27 mouse cellular contexts compared by ENCODE assay signal in genomic region chr4:86427312-86427711, GRCm38 (mm10).
DNase-seq lines count a peak whose midpoint lies in the region; ATAC-seq and TF ChIP-seq lines count a peak whose summit lies in the region.
"Had no signal": no experiment of that assay in that cellular context is flagged by ENCODE, and none has a peak within 500 bp of the region (broad histone marks: within the 10 kb centered on the region; RNA-seq: fewer than 3 reads in every experiment).

No protein-coding gene starts in this region.

- no peaks in the 10 kb centered on the region for H3K27me3 ChIP-seq in forebrain, embryonic 14.5 days (replicated peaks; ENCODE audit: control insufficient read depth, insufficient read depth, low read length)
- H3K27me3 ChIP-seq in forebrain, embryonic 11.5 days (ENCODE audit: control insufficient read depth, insufficient read depth, low read length) = no peaks in the 10 kb centered on the region
- H3K27me3 ChIP-seq in intestine, embryonic 15.5 days (replicated peaks) = no peaks in the 10 kb centered on the region
- no peaks in the 10 kb centered on the region for H3K27me3 ChIP-seq in intestine, postnatal 0 days (replicated peaks; ENCODE audit: control insufficient read depth, insufficient read depth, low read length)
- no peaks in the 10 kb centered on the region for H3K27me3 ChIP-seq in midbrain, embryonic 10.5 days (ENCODE audit: low read depth, poor library complexity, severe bottlenecking)
- H3K27me3 ChIP-seq in midbrain, embryonic 13.5 days = no peaks in the 10 kb centered on the region
- H3K27me3 ChIP-seq in intestine, embryonic 16.5 days (replicated peaks; ENCODE audit: control insufficient read depth, insufficient read depth, low read length) = no peaks in the 10 kb centered on the region
- H3K27me3 ChIP-seq: CH12.LX; heart, embryonic 13.5 days; Patski had no signal

- no peaks in the 10 kb centered on the region for H3K36me3 ChIP-seq in forebrain, embryonic 14.5 days (ENCODE audit: control insufficient read depth, insufficient read depth, low read length)
- H3K36me3 ChIP-seq in forebrain, embryonic 11.5 days (ENCODE audit: control insufficient read depth, insufficient read depth, low read length) = no peaks in the 10 kb centered on the region
- H3K36me3 ChIP-seq in intestine, embryonic 15.5 days = no peaks in the 10 kb centered on the region
- H3K36me3 ChIP-seq in intestine, postnatal 0 days (ENCODE audit: control insufficient read depth, insufficient read depth) = no peaks in the 10 kb centered on the region
- H3K36me3 ChIP-seq in midbrain, embryonic 10.5 days = no peaks in the 10 kb centered on the region
- no peaks in the 10 kb centered on the region for H3K36me3 ChIP-seq in midbrain, embryonic 13.5 days
- no peaks in the 10 kb centered on the region for H3K36me3 ChIP-seq in intestine, embryonic 16.5 days (ENCODE audit: control insufficient read depth, insufficient read depth, low read length)
- H3K36me3 ChIP-seq: forebrain, embryonic 10.5 days; heart, embryonic 10.5 days; heart, embryonic 13.5 days had no signal

- ATAC-seq in forebrain, embryonic 14.5 days = no peak
- no peak for ATAC-seq in forebrain, embryonic 11.5 days (replicated peaks; ENCODE audit: low FRiP score)
- no peak for ATAC-seq in intestine, embryonic 15.5 days
- ATAC-seq in intestine, postnatal 0 days = no peak
- ATAC-seq in midbrain, embryonic 13.5 days = no peak
- ATAC-seq in intestine, embryonic 16.5 days = no peak
- ATAC-seq: forebrain, embryonic 16.5 days; inflammation-experienced regulatory T-cells, adult 6 months; Patski had no signal

- no peaks in the 10 kb centered on the region for H3K9me3 ChIP-seq in forebrain, embryonic 14.5 days (replicated peaks; ENCODE audit: control insufficient read depth, low read length)
- no peaks in the 10 kb centered on the region for H3K9me3 ChIP-seq in forebrain, embryonic 11.5 days (ENCODE audit: control insufficient read depth, low read length)
- H3K9me3 ChIP-seq in intestine, embryonic 15.5 days = no peaks in the 10 kb centered on the region
- H3K9me3 ChIP-seq in intestine, postnatal 0 days (ENCODE audit: control insufficient read depth) = no peaks in the 10 kb centered on the region
- no peaks in the 10 kb centered on the region for H3K9me3 ChIP-seq in midbrain, embryonic 10.5 days (replicated peaks)
- no peaks in the 10 kb centered on the region for H3K9me3 ChIP-seq in midbrain, embryonic 13.5 days
- H3K9me3 ChIP-seq in intestine, embryonic 16.5 days (ENCODE audit: control insufficient read depth, low read length) = no peaks in the 10 kb centered on the region
- H3K9me3 ChIP-seq: forebrain, embryonic 10.5 days; heart, embryonic 10.5 days; heart, embryonic 13.5 days had no signal

- no peak overlapping the region for H3K9ac ChIP-seq in forebrain, embryonic 14.5 days (ENCODE audit: low read length)
- H3K9ac ChIP-seq in forebrain, embryonic 11.5 days (ENCODE audit: low read length) = no peak overlapping the region
- no peak overlapping the region for H3K9ac ChIP-seq in intestine, embryonic 15.5 days
- H3K9ac ChIP-seq in intestine, postnatal 0 days (ENCODE audit: low read depth, low read length) = no peak overlapping the region
- H3K9ac ChIP-seq in midbrain, embryonic 13.5 days (replicated peaks) = no peak overlapping the region
- H3K9ac ChIP-seq in intestine, embryonic 16.5 days (ENCODE audit: low read depth, low read length) = no peak overlapping the region
- H3K9ac ChIP-seq: heart, embryonic 13.5 days; hindbrain, embryonic 14.5 days had no signal

- no peaks in the 10 kb centered on the region for H3K4me1 ChIP-seq in forebrain, embryonic 14.5 days (ENCODE audit: control insufficient read depth, insufficient read depth, low read length)
- H3K4me1 ChIP-seq in forebrain, embryonic 11.5 days (replicated peaks; ENCODE audit: control insufficient read depth, insufficient read depth, low read length) = no peaks in the 10 kb centered on the region
- no peaks in the 10 kb centered on the region; the same call in 1 of the 2 replicates for H3K4me1 ChIP-seq in intestine, embryonic 15.5 days (replicated peaks)
- no peaks in the 10 kb centered on the region for H3K4me1 ChIP-seq in intestine, postnatal 0 days (replicated peaks; ENCODE audit: control insufficient read depth, insufficient read depth, low read length)
- H3K4me1 ChIP-seq in midbrain, embryonic 10.5 days = peaks cover 19% of the 10 kb centered on the region
- H3K4me1 ChIP-seq in midbrain, embryonic 13.5 days (replicated peaks) = no peaks in the 10 kb centered on the region
- H3K4me1 ChIP-seq in intestine, embryonic 16.5 days (ENCODE audit: control insufficient read depth, insufficient read depth, low read length) = peaks cover 6% of the 10 kb centered on the region; the same call in 1 of the 2 replicates

- 68% methylated on average over 5 of the region's 5 CpGs for WGBS in forebrain, embryonic 14.5 days
- WGBS in forebrain, embryonic 11.5 days = 72% methylated on average over 5 of the region's 5 CpGs
- 76% methylated on average over 5 of the region's 5 CpGs for WGBS in intestine, embryonic 15.5 days
- 65% methylated on average over 5 of the region's 5 CpGs for WGBS in intestine, postnatal 0 days
- WGBS in midbrain, embryonic 10.5 days = 75% methylated on average over 5 of the region's 5 CpGs
- 78% methylated on average over 5 of the region's 5 CpGs for WGBS in midbrain, embryonic 13.5 days
- WGBS in intestine, embryonic 16.5 days = 62% methylated on average over 5 of the region's 5 CpGs

- no peak overlapping the region for H3K4me3 ChIP-seq in forebrain, embryonic 14.5 days (ENCODE audit: low read depth, low read length)
- H3K4me3 ChIP-seq in forebrain, embryonic 11.5 days (ENCODE audit: low read depth, low read length) = no peak overlapping the region
- H3K4me3 ChIP-seq in intestine, embryonic 15.5 days (replicated peaks) = no peak overlapping the region
- no peak overlapping the region for H3K4me3 ChIP-seq in intestine, postnatal 0 days (ENCODE audit: low read depth, low read length)
- no peak overlapping the region for H3K4me3 ChIP-seq in midbrain, embryonic 10.5 days
- no peak overlapping the region for H3K4me3 ChIP-seq in midbrain, embryonic 13.5 days (replicated peaks)
- H3K4me3 ChIP-seq in intestine, embryonic 16.5 days (ENCODE audit: low read length) = no peak overlapping the region
- H3K4me3 ChIP-seq: forebrain, embryonic 10.5 days; heart, embryonic 10.5 days; heart, embryonic 13.5 days had no signal

- no peak for TF ChIP-seq CTCF in intestine, postnatal 0 days (IDR thresholded peaks at IDR 0.05; ENCODE audit: low read depth)

- DNase-seq in forebrain, embryonic 14.5 days (ENCODE audit: low spot score) = peak; percentile 19
- no peak for DNase-seq in forebrain, embryonic 11.5 days (ENCODE audit: low spot score)
- DNase-seq in midbrain, embryonic 10.5 days (ENCODE audit: low spot score) = no peak
- no peak for DNase-seq in right cerebral cortex, postnatal 4 days
- DNase-seq: adrenal gland, postnatal 10 days; adrenal gland, postnatal 36 days; B cell, adult 2 months; cerebellum, adult 18-20 months; cerebellum, adult 9-10 months; cerebellum, postnatal 14 days; gastrocnemius, postnatal 14 days; heart, postnatal 14 days; heart, postnatal 4 days; kidney, adult 18-20 months had no signal

- no peak overlapping the region for H3K27ac ChIP-seq in forebrain, embryonic 14.5 days (ENCODE audit: low read depth, low read length)
- no peak overlapping the region for H3K27ac ChIP-seq in forebrain, embryonic 11.5 days (ENCODE audit: low read depth, low read length)
- H3K27ac ChIP-seq in intestine, embryonic 15.5 days = 0 out of 2 replicates have a peak overlapping the region, but pooled peaks have one; percentile 36
- H3K27ac ChIP-seq in intestine, postnatal 0 days (ENCODE audit: low read depth, low read length) = no peak overlapping the region
- peak overlapping the region; percentile 57; the same call in 1 of the 2 replicates for H3K27ac ChIP-seq in midbrain, embryonic 10.5 days (replicated peaks)
- H3K27ac ChIP-seq in midbrain, embryonic 13.5 days = no peak overlapping the region
- H3K27ac ChIP-seq in intestine, embryonic 16.5 days (ENCODE audit: low read length) = peak overlapping the region; percentile 14; the same call in 1 of the 2 replicates
- H3K27ac ChIP-seq: forebrain, embryonic 10.5 days; heart, embryonic 10.5 days; heart, embryonic 13.5 days; hindbrain, embryonic 14.5 days; hindbrain, postnatal 0 days had no signal

- H3K4me2 ChIP-seq in forebrain, embryonic 14.5 days (ENCODE audit: low read length) = no peak overlapping the region
- no peak overlapping the region for H3K4me2 ChIP-seq in forebrain, embryonic 11.5 days (ENCODE audit: low read depth, low read length, severe bottlenecking)
- no peak overlapping the region for H3K4me2 ChIP-seq in intestine, embryonic 15.5 days (replicated peaks)
- no peak overlapping the region for H3K4me2 ChIP-seq in intestine, postnatal 0 days (replicated peaks; ENCODE audit: low read depth)
- H3K4me2 ChIP-seq in midbrain, embryonic 13.5 days (replicated peaks) = no peak overlapping the region
- H3K4me2 ChIP-seq in intestine, embryonic 16.5 days (ENCODE audit: low read depth, low read length) = no peak overlapping the region
- H3K4me2 ChIP-seq: heart, embryonic 13.5 days; hindbrain, embryonic 14.5 days had no signal

Comparison
In these comparisons a context has a peak if more than half of its experiments do, and no peak if none do; other contexts are left out.
1. H3K27ac ChIP-seq: peak in intestine, embryonic 15.5 days (single experiment), midbrain, embryonic 10.5 days (single experiment) and intestine, embryonic 16.5 days (single experiment); none in forebrain, embryonic 14.5 days (single experiment), forebrain, embryonic 11.5 days (single experiment), intestine, postnatal 0 days (single experiment) and midbrain, embryonic 13.5 days (single experiment).